Mouse (Mus musculus): Measurements from ENCODE around the gene Upk3bl. TPM values are rescaled to one million over a fixed set of nuclear protein-coding genes. Genes with fewer than 3 reads are reported as not detected.
"Not testable (repeated sequence)": the region's sequence is repeated elsewhere in the genome, so short reads cannot be mapped to it uniquely, and the experiment has no call there.

The Upk3bl gene
- polyA plus RNA-seq, 1 experiment: 0.26 TPM

DNA sequence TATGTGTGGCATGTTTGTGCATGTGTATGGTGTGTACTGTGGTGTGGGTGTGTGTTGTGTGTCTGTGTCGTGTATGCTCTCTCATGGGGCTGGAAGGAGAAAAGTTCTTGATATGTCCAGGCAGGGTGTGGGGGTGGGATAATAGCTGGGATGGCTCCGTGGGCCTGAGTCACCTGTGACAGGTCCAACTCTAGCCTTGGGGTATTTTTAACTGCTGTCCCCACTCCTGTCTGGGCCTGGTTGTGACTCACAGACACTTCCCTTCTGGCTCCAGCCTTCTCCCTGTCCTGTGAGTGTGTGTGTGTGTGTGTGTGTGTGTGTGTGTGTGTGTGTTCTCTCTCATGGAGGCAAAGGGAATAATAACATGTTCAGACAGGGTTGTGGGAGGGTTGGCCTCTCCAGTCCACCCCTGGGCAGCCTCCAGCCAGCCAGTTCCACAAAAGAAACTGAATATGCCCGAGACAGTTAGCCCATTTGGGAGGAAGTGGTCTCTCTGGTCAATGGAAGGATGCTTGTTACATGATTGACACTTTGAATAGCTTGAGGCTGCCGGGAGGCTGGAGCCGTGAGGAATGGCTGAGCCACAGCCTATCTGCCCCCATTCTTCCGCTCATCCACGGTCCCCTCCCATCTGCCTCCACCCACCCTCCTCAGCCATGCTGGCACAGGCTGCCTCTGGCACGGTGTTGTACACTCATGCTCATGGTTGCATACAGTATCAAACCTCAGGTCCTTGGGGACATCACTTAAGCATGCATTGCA is 40.1 kb downstream of the Upk3bl start:
- no peak for TF ChIP-seq POLR2A (IDR thresholded peaks at IDR 0.05; ENCODE audit: borderline replicate concordance, extremely low read depth, insufficient read depth, insufficient read length, poor library complexity, severe bottlenecking)
- no peak for TF ChIP-seq CTCF (IDR thresholded peaks at IDR 0.05; ENCODE audit: borderline replicate concordance, extremely low read depth, insufficient read depth, insufficient read length)
- no peak for DNase-seq (ENCODE audit: low read depth)

GRCm38 (mm10) chr5:136095089-136095488 is 40.8 kb downstream of the Upk3bl start:
- no peak for DNase-seq (ENCODE audit: low read depth)
- TF ChIP-seq CTCF (IDR thresholded peaks at IDR 0.05; ENCODE audit: borderline replicate concordance, extremely low read depth, insufficient read depth, insufficient read length) (no peak), POLR2A (IDR thresholded peaks at IDR 0.05; ENCODE audit: borderline replicate concordance, extremely low read depth, insufficient read depth, insufficient read length, poor library complexity, severe bottlenecking) (no peak)

DNA sequence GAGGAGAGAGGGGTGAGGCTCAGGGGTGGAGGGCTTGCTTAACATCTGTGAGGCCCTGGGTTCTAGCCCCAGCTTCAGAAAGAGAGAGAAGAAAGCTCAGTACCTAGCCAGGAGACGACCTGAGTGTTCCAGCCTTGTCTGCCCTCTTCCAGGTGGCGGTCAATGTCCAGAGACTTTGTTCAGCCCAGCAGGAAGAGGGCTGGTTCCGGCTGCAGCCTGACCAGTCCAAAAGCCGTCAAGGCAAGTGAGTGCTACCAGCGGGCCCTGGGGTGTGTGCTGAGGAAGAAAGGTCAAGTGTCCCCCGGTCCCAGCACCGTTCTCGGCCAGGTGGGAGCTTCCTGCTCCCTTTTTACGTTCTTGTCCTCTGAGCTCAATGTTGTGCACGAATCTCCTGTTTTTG is 44.2 kb downstream of the Upk3bl start:
- TF ChIP-seq POLR2A (IDR thresholded peaks at IDR 0.05; ENCODE audit: borderline replicate concordance, extremely low read depth, insufficient read depth, insufficient read length, poor library complexity, severe bottlenecking): no peak
- TF ChIP-seq CTCF (IDR thresholded peaks at IDR 0.05; ENCODE audit: borderline replicate concordance, extremely low read depth, insufficient read depth, insufficient read length): no peak
- no peak for DNase-seq (ENCODE audit: low read depth)

DNA sequence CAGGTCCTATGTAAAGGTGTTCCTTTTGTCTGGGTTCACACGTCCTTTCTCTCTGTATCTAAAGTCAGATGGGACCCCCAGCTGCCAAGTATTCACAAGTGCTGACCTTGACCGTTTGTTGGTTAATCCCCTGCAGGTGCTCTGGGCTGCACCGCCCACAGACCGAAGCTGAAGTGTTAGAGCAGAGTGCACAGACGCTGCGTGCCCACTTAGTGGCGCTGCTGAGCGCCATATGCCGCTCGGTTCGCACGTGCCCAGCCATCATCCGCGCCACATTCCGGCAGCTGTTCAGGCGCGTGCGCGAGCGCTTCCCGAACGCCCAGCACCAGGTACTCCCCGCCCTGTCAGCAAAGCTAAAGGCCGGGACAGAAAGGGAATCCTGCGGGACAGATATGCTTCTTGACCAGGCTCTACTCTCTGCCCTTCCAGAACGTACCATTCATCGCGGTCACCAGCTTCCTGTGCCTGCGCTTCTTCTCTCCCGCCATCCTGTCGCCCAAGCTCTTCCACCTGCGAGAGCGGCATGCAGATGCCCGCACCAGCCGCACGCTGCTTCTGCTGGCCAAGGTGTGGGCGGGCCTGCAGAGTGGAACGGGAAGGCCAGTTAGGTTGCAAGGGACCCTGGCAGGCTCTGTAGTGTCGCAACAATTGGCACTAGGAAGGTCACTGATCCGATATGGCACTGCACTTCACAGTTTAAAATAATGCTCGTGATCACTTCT is 48.0 kb downstream of the Upk3bl start:
- TF ChIP-seq CTCF (IDR thresholded peaks at IDR 0.05; ENCODE audit: borderline replicate concordance, extremely low read depth, insufficient read depth, insufficient read length): peak; percentile 95
- TF ChIP-seq POLR2A (IDR thresholded peaks at IDR 0.05; ENCODE audit: borderline replicate concordance, extremely low read depth, insufficient read depth, insufficient read length, poor library complexity, severe bottlenecking): no peak
- peak; percentile 91 for DNase-seq (ENCODE audit: low read depth)

- TF ChIP-seq POLR2A (IDR thresholded peaks at IDR 0.05; ENCODE audit: borderline replicate concordance, extremely low read depth, insufficient read depth, insufficient read length, poor library complexity, severe bottlenecking) (no peak), CTCF (IDR thresholded peaks at IDR 0.05; ENCODE audit: borderline replicate concordance, extremely low read depth, insufficient read depth, insufficient read length) (peak; percentile 56)
- DNase-seq (ENCODE audit: low read depth): no peak
Observed at GRCm38 (mm10) chr5:136104511-136104910, 50.2 kb downstream of the Upk3bl start.

DNA sequence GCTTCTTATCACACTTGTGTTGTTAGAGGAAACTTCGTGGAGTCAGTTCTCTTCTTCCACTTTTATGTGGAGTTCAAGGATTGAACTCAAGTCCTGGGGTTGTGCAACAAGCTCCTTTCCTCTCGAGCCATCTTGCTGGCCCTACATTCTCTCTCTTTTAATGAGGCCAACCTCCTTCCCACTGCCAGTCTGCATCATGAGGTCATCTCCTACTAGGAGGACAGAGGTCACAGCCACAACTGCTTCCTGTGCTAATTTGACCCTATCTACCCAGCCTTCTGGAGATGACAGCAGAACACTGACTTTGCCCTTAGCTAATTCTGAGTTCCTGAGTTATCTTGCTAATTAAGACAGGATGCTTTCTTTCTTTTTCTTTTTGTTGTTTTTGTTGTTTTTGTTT is 54.2 kb downstream of the Upk3bl start:
- DNase-seq (ENCODE audit: low read depth): no peak
- TF ChIP-seq POLR2A (IDR thresholded peaks at IDR 0.05; ENCODE audit: borderline replicate concordance, extremely low read depth, insufficient read depth, insufficient read length, poor library complexity, severe bottlenecking) (no peak), CTCF (IDR thresholded peaks at IDR 0.05; ENCODE audit: borderline replicate concordance, extremely low read depth, insufficient read depth, insufficient read length) (no peak)

- TF ChIP-seq CTCF (IDR thresholded peaks at IDR 0.05; ENCODE audit: borderline replicate concordance, extremely low read depth, insufficient read depth, insufficient read length): no peak
- TF ChIP-seq POLR2A (IDR thresholded peaks at IDR 0.05; ENCODE audit: borderline replicate concordance, extremely low read depth, insufficient read depth, insufficient read length, poor library complexity, severe bottlenecking): no peak
- no peak for DNase-seq (ENCODE audit: low read depth)
Observed at GRCm38 (mm10) chr5:136109042-136109441, 54.8 kb downstream of the Upk3bl start.

GRCm38 (mm10) chr5:136113546-136113945 is 59.3 kb downstream of the Upk3bl start:
- DNase-seq (ENCODE audit: low read depth): not testable (repeated sequence)

Other genes with a start within 250 kb of the Upk3bl start
- 57.1 and 82.6 TPM in 2 replicates for gene Srrm3, start 247.6 kb upstream of the Upk3bl start, polyA plus RNA-seq (2012; rRNA removed)
- 17.2 and 27.4 TPM in 2 replicates for gene Hspb1, start 166.6 kb upstream of the Upk3bl start, polyA plus RNA-seq (2012; rRNA removed)
- 258 and 495 TPM in 2 replicates for gene Ywhag, start 119.9 kb upstream of the Upk3bl start, polyA plus RNA-seq (2012; rRNA removed)
- gene Ssc4d, start 80.0 kb upstream of the Upk3bl start, polyA plus RNA-seq (2012; rRNA removed): 2.1 and 5.1 TPM in 2 replicates
- gene Zp3, start 74.4 kb upstream of the Upk3bl start, polyA plus RNA-seq (2012; rRNA removed): 0.18 and 0.21 TPM in 2 replicates
- gene Dtx2, start 59.7 kb upstream of the Upk3bl start, polyA plus RNA-seq (2012; rRNA removed): 26.7 and 28.4 TPM in 2 replicates
- 0.06 and 0.11 TPM in 2 replicates for gene Upk3b, start 16.0 kb upstream of the Upk3bl start, polyA plus RNA-seq (2012; rRNA removed)
- 9.5 and 18.1 TPM in 2 replicates for gene Rasa4, start 29.4 kb downstream of the Upk3bl start, polyA plus RNA-seq (2012; rRNA removed)
- gene Polr2j, start 62.1 kb downstream of the Upk3bl start, polyA plus RNA-seq (2012; rRNA removed): 144 and 199 TPM in 2 replicates
- gene Lrwd1, start 81.6 kb downstream of the Upk3bl start, polyA plus RNA-seq (2012; rRNA removed): 45.7 and 69.0 TPM in 2 replicates
- gene Alkbh4, start 81.7 kb downstream of the Upk3bl start, polyA plus RNA-seq (2012; rRNA removed): 17.5 and 21.8 TPM in 2 replicates
- 52.2 and 58.5 TPM in 2 replicates for gene Orai2, start 116.2 kb downstream of the Upk3bl start, polyA plus RNA-seq (2012; rRNA removed)
- gene Prkrip1, start 144.5 kb downstream of the Upk3bl start, polyA plus RNA-seq (2012; rRNA removed): 36.3 and 37.2 TPM in 2 replicates
- 58.4 and 59.1 TPM in 2 replicates for gene Sh2b2, start 192.1 kb downstream of the Upk3bl start, polyA plus RNA-seq (2012; rRNA removed)